Mouse (Mus musculus): ENCODE results near the gene Sardh. TPM values are rescaled to one million over a fixed set of nuclear protein-coding genes. Genes with fewer than 3 reads are reported as not detected.
A peak's percentile ranks its signal among the peaks of the same experiment; 100 is the strongest.

Sardh gene
- polyA plus RNA-seq, 1 experiment from 2014 or later = 3.2 TPM

DNA sequence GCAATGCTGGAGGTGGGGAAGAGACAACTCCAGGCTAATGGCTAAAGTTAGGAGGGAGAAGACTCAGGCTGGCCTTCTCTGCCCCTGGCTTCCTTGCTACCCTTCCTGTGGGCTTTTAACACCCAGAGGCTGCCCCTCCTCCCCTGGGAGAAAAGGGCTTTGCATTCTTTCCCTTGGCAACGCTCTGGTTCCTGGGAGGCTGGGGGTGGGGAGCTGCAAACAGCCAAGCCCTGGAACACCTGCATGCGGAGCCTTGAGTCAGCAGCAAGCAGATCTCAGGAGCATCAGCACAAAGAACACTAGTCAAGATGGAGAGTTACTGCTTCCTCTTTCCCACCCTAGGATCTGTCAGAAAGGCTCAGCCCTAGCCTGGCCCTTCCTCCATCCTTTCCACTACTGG, 98.7 kb downstream of the Sardh start:
- Histone ChIP-seq H3K4me2 (ENCODE audit: low read length) (no peak overlapping the region), H3K27me3 (ENCODE audit: control insufficient read depth, insufficient read depth, low read length) (no peaks in the 10 kb centered on the region), H3K4me1 (ENCODE audit: control insufficient read depth, insufficient read depth, low read length) (peaks cover 4% of the 10 kb centered on the region; the same call in 1 of the 2 replicates), H3K27ac (replicated peaks; ENCODE audit: low read depth, low read length) (no peak overlapping the region), H3K36me3 (ENCODE audit: control insufficient read depth, insufficient read depth, low read length) (no peaks in the 10 kb centered on the region), H3K9ac (replicated peaks; ENCODE audit: low read length) (no peak overlapping the region), H3K9me3 (ENCODE audit: control insufficient read depth, low read length) (no peaks in the 10 kb centered on the region), H3K4me3 (replicated peaks; ENCODE audit: low read depth, low read length) (no peak overlapping the region)
- peak; percentile 42 for DNase-seq
- WGBS = 3% methylated on average over 2 of the region's 2 CpGs
- no peak for ATAC-seq (ENCODE audit: low FRiP score, low TSS enrichment)

DNA sequence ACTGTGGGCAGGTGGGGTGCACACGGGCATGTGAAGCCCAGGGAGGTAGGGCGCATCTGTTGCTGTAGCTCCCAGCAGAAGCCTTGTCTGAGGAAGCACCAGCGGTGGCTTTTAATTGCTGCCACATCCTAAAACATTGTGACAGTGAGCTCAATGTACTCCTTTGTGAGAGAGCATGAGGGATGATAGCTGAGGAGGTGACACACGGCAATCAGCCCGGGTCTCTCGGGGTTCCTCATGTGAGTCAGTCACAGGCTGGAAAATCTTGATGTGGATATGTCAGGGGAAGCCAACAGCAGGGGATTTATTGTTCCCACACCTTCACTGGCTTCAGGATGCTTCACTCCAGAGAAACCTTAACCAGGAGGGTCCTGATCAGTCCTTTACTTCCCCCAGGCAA, 101.3 kb downstream of the Sardh start:
- Histone ChIP-seq H3K27me3 (ENCODE audit: control insufficient read depth, insufficient read depth, low read length) (0 out of 2 replicates have a peak, but pooled peaks cover 4% of the 10 kb centered on the region), H3K4me3 (replicated peaks; ENCODE audit: low read depth, low read length) (no peak overlapping the region), H3K36me3 (ENCODE audit: control insufficient read depth, insufficient read depth, low read length) (no peaks in the 10 kb centered on the region), H3K27ac (replicated peaks; ENCODE audit: low read depth, low read length) (no peak overlapping the region), H3K4me1 (ENCODE audit: control insufficient read depth, insufficient read depth, low read length) (peaks cover 4% of the 10 kb centered on the region; the same call in 1 of the 2 replicates), H3K4me2 (ENCODE audit: low read length) (no peak overlapping the region), H3K9me3 (ENCODE audit: control insufficient read depth, low read length) (no peaks in the 10 kb centered on the region), H3K9ac (replicated peaks; ENCODE audit: low read length) (no peak overlapping the region)
- ATAC-seq (ENCODE audit: low FRiP score, low TSS enrichment) = no peak
- DNase-seq = no peak
- 81% methylated on average over 6 of the region's 6 CpGs for WGBS

DNA sequence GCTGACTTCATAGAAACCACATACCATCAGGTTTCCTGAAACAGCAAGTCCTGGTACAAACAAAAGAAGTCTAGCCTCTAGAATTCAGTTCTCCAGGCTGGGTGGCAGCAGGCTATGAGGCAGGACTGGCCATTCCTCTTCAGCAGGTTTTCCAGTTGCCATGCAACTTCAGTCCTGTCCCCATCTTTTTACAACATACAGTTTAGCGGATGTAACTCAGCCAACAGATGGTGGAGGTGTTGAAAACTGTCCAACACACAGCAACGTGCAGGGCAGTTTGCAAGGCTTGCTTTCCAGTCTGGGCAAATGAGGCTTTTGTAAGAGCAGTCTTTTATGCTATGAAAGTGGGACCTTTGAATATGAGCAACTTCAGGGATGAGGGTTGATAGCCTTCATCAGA, 103.2 kb downstream of the Sardh start:
- no peak for DNase-seq

DNA sequence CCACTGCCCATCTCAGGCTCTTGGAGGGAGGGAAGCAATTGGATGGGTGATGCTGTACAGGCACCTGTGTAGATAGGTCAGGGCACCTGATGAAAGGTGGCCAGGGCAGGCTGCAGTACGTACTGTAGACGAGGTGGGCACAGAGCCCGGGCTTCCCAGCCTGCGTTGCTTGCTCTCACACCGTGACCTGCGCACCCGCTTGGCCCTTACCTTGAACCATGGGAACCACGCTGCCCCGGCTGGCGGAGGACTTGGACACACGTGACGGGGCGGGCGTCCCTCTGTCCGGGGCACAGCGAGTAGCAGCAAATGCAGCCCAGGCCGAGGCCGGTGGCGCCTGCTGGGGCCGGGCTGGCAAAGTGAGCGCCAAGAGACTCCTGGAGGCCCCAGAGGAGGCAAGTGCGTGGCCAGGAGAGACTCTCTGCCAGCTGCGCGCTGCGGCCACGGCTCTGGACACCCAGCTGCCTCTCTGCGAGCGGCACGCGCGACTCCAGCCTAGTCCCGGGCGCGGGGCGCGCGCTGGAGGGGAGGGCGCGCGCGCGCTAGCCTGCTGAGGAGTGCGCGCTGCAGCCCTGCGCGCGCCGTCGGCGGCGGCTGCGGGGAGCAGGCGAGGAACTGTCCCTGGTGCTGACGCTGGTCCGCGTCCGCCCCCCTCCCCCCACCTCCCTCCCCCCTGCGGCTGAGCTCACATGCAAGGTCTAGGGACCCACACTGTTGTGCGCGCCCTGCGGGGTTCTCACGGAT, 106.0 kb downstream of the Sardh start, which contains the start of gene Fam163b:
Fam163b (minus strand) TSS at position 542 of the 744 bp plus-strand sequence.
- H3K27ac ChIP-seq (replicated peaks; ENCODE audit: low read depth, low read length) = no peak within 1 kb of the TSS
- no peaks in the 10 kb centered on the region for H3K4me1 ChIP-seq (ENCODE audit: control insufficient read depth, insufficient read depth, low read length)

More for the DNA sequence above, 103.2 kb downstream of the Sardh start:
- Histone ChIP-seq H3K9ac (replicated peaks; ENCODE audit: low read length) (no peak overlapping the region), H3K36me3 (ENCODE audit: control insufficient read depth, insufficient read depth, low read length) (no peaks in the 10 kb centered on the region), H3K27ac (replicated peaks; ENCODE audit: low read depth, low read length) (no peak overlapping the region), H3K4me1 (ENCODE audit: control insufficient read depth, insufficient read depth, low read length) (peaks cover 4% of the 10 kb centered on the region; the same call in 1 of the 2 replicates), H3K27me3 (ENCODE audit: control insufficient read depth, insufficient read depth, low read length) (peaks cover 12% of the 10 kb centered on the region; the same call in 1 of the 2 replicates), H3K4me2 (ENCODE audit: low read length) (no peak overlapping the region), H3K4me3 (replicated peaks; ENCODE audit: low read depth, low read length) (no peak overlapping the region), H3K9me3 (ENCODE audit: control insufficient read depth, low read length) (no peaks in the 10 kb centered on the region)
- 79% methylated on average over 2 of the region's 2 CpGs for WGBS
- no peak for ATAC-seq (ENCODE audit: low FRiP score, low TSS enrichment)

More for the DNA sequence above, 106.0 kb downstream of the Sardh start, which contains the start of gene Fam163b:
- H3K4me2 ChIP-seq (ENCODE audit: low read length) = peak within 1 kb of the TSS; percentile 69
- H3K27me3 ChIP-seq (ENCODE audit: control insufficient read depth, insufficient read depth, low read length) = peaks cover 12% of the 10 kb centered on the region; the same call in 1 of the 2 replicates
- H3K9ac ChIP-seq (replicated peaks; ENCODE audit: low read length) = peak within 1 kb of the TSS; percentile 52
- no peaks in the 10 kb centered on the region for H3K36me3 ChIP-seq (ENCODE audit: control insufficient read depth, insufficient read depth, low read length)
- ATAC-seq (ENCODE audit: low FRiP score, low TSS enrichment) = peak; percentile 24; the same call in 1 of the 2 replicates
- H3K4me3 ChIP-seq (replicated peaks; ENCODE audit: low read depth, low read length) = peak within 1 kb of the TSS; percentile 41
- no peaks in the 10 kb centered on the region for H3K9me3 ChIP-seq (ENCODE audit: control insufficient read depth, low read length)
- peak; percentile 83 for DNase-seq
- WGBS = 2% methylated on average over 62 of the region's 62 CpGs

Other genes starting within 250 kb of the Sardh start
- gene Cacfd1, start 238.4 kb downstream of the Sardh start, polyA plus RNA-seq (2014; fragmentation: Nextera tagmentation; extraction: Ambion mirVana) = 72.5 and 81.4 TPM in 2 replicates
- 4.3 and 4.9 TPM in 2 replicates for gene Slc2a6, start 220.3 kb downstream of the Sardh start, polyA plus RNA-seq (2014; fragmentation: Nextera tagmentation; extraction: Ambion mirVana)
- not detected in 2 replicates for gene Mymk, start 176.2 kb downstream of the Sardh start, polyA plus RNA-seq (2014; fragmentation: Nextera tagmentation; extraction: Ambion mirVana)
- gene Adamtsl2, start 169.0 kb downstream of the Sardh start, polyA plus RNA-seq (2014; fragmentation: Nextera tagmentation; extraction: Ambion mirVana) = 7.1 and 7.6 TPM in 2 replicates
- 2.8 and 4.2 TPM in 2 replicates for gene Fam163b, start 105.8 kb downstream of the Sardh start, polyA plus RNA-seq (2014; fragmentation: Nextera tagmentation; extraction: Ambion mirVana)
- gene Dbh, start 83.1 kb downstream of the Sardh start, polyA plus RNA-seq (2014; fragmentation: Nextera tagmentation; extraction: Ambion mirVana) = 2.7 and 5.5 TPM in 2 replicates
- gene Vav2, start 178.7 kb upstream of the Sardh start, polyA plus RNA-seq (2014; fragmentation: Nextera tagmentation; extraction: Ambion mirVana) = 14.1 and 16.4 TPM in 2 replicates
- gene Brd3os, start 194.0 kb upstream of the Sardh start, polyA plus RNA-seq (2014; fragmentation: Nextera tagmentation; extraction: Ambion mirVana) = 37.8 and 45.1 TPM in 2 replicates